Mouse (Mus musculus) right cerebral cortex, postnatal 36 days (tissue): ENCODE measurements around the gene Wfdc2.

Experiments used
- DNase-seq, 2 experiments: peaks; one replicate each; pipeline ENCODE4 v3.0.0; 2022; ENCODE audit warnings: low spot score in 2 of 2, mixed read lengths in 1 of 2

The Wfdc2 gene

DNA sequence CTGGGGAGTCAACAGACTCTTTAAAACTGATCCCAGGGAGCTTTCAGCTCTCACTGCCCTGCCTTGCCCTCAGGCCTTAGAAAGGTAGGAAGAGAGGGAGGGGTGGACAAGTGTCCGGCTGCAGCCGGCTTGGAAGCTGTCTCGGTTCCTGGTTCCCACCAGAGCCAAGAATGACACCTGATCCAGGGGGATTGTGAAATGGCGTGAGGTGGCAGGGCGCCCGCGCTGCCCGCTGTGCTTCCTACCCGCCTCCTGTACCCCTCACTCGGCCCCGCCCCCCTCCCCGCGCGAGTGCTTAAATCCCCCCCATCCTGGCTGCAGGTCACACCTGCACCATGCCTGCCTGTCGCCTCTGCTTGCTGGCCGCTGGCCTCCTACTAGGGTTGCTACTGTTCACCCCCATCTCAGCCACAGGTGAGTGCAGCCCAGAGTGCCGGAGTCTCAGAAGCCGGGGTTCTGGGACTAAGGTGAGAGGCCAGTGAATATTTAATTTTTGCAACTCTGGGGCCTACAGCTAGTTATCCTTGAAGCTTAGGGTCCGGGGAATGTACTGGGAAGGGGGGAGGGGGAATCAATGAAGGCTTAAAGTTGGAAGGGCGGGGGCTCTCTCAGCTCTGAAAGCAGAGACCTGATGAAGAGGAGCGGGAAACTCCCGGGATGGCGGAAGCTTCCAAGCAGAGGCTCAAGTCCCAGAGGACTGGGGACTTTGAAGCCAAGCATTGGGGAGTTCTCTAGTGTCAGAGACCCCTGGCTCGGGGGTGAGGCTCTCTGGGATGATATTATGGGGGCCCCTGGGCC lies at the start of gene Wfdc2:
TSS of gene Wfdc2 (plus strand) at position 23 of the 798 bp plus-strand sequence.
- no peak for DNase-seq

GRCm38 (mm10) chr2:164513389-164513788 lies 48.8 kb upstream of the Wfdc2 start:
- no peak for DNase-seq

- DNase-seq, result no peak
Observed at GRCm38 (mm10) chr2:164514916-164515315, 47.3 kb upstream of the Wfdc2 start.

GRCm38 (mm10) chr2:164515897-164516296 lies 46.3 kb upstream of the Wfdc2 start:
- no peak for DNase-seq

- no peak for DNase-seq
Observed at GRCm38 (mm10) chr2:164516592-164516991, 45.6 kb upstream of the Wfdc2 start.

DNA sequence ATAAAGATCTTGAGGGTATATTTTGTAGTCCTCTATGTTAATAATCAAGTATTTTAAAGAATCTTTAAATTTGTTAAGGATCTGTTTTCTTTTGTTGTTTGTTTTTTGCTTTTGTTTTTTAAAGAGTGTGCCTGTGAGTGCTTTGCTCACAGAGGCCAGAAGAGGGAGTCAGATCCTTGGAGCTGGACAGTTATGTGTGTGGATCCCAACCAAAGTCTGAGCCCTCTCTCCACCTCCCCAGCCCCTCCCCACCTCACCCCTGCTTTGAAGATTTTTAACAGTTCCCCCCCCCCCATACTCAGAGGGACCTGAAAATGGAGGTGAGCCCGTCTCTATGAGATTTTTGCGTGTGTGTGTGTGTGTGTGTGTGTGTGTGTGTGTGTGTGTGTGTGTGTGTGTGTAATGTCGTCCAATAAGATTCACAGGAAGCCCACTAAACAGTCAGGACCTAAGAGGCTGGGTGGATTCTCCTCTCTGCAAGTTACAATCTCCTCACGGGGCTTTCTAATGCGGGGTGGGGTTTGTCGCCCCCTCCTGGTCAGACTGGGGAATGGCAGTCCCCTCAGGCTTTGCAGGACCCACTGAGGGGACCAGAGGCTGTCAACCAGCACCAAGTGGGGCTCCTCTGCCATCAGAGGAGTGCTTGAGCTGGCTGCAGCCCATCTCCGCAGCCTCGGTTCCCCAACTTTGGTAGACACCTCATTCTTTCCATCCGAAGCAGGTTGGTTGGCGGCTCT lies 44.6 kb upstream of the Wfdc2 start:
- DNase-seq, result no peak

DNA sequence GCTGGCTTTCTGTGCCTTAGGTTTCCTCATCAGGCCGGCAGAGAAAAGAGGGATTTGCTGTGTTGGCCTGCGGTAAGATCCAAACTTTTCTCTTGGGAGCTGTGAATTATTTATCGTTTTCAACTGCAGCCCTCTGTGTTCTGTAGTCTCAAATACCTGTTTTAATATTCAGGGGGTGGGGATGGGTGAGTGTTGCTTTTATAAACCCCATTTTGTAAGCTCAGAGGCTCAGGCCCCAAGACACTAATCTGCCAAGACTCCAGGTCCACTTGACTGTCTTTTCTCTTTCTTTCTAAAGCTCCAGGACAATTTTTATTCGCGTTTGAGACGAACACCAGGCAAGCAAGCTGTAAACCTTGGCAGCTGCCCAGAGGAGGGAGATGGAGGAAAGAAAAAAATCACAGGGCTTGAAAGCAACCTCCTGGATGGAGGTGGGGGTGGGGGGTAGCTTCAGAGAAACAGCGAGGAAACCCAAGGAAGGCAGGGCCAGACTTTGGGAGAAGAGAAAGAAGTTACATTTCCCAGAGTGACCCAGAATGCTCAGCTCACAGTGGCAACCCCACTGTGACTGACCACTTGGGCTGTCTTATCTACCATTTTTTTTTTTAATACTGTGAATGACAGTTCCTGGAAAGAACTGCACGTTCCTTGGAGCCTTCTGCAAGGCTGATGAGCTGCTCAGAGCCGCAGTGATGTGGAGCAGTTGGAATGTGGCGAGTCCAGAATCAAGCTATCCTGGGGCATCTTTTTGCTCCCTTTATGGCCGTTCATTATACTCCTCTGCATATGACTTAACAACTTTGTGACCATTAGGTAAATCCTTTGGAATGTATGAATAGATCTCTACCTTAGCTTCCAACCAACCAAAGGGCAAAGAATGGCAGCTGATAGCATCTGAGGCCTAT lies 43.7 kb upstream of the Wfdc2 start:
- no peak for DNase-seq

DNA sequence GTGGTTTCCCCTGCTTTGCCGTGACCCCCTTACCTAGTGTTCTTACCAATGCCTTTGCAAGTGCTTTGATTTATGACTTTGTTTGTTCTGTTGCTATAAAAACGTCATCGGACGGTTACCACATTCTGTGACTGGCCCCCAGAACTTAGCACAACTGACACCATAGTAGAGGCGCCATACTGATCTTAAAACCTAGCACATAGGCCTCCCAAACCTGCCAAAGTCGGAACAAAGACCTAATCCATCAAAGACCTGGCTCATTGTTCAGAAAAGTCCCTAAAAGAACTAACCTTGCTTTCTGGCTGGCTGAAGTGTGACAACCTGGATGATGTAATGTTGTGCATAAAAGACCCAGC lies 43.1 kb upstream of the Wfdc2 start:
- no peak for DNase-seq

DNA sequence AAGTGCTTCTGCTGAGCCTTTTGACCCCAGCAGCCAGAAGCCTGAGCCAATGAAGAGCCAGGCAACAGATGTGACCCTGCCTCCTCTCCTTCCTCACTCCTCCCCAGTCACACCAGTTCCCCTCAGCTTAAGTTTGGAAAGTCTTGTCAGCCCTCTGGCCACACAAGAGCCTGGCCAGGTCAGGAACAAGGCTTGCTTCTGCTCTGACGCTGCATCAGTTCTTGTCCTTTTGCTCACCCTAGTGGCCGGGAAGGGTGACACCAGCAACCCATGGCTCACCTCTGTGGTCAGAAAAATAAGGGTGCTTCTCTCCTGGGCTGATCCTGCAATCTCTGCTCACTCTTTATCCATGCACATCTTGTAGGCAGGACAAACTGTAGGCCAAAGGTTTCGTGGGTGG lies 41.4 kb upstream of the Wfdc2 start:
- no peak for DNase-seq

DNA sequence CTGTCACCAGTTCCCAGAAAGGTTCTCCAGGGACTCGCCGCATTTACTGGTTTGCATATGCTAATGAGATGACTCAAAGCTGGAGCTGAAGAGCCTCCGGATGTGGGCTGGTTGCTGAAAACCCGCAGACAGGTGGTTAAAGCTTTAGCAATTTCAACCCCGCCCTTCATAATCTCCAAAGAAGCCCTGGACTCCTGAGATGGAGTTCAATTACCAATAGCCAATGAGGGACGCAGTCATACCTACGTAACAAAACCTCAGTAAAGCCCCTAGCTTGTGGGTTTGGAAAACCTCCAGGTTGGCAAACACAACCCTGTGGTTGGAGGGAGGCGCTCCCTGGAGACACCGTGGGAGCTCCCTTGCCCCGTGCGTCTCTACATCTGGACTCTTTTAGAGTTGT lies 40.4 kb upstream of the Wfdc2 start:
- DNase-seq, result peak in 1 of 2 experiments; percentile 32

- DNase-seq, result no peak
Observed at GRCm38 (mm10) chr2:164522280-164522679, 39.9 kb upstream of the Wfdc2 start.

GRCm38 (mm10) chr2:164523301-164523773 lies 38.9 kb upstream of the Wfdc2 start:
- DNase-seq, result no peak

- DNase-seq, result no peak
Observed at GRCm38 (mm10) chr2:164528557-164528956, 33.7 kb upstream of the Wfdc2 start.

GRCm38 (mm10) chr2:164531169-164531568 lies 31.0 kb upstream of the Wfdc2 start:
- peak; percentile 46 to 66 for DNase-seq

DNA sequence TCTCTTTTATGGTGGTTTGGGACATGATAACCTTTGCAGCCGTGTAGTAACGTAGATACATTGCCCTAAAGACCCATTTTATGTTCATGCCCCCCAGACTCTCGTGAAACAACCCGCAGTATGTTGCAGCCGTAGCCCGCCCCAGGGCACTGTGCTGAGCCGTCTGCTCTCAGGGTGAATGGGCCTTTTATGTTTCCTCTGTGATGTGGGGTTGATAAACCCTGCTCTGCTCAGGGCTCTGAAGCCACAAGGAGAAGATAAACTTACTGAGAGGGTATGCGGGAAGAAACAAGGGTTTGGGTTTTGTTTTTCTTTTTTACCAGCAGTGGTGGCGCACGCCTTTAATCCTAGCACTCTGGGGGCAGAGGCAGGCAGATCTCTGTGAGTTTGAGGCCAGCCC lies 27.9 kb upstream of the Wfdc2 start:
- DNase-seq, result no peak

DNA sequence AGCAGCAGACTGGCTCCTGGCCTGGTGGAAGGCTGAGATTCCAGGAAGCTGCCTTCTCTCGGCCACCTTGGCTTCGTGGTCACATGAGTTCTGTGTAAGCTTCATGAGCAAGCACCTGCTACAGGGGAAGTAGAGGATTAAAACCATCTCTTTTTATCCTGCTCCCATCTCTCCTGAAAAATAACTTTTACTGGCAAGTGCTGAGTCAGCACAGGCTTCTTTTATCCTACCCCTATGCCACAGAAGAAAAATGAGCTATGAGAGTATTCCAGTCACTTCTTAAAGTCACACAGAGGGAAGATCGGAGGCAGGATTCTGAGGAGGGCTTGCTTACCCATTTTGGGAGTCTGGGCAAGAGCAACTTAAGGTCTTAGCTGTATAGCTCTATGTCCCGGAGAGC lies 25.2 kb upstream of the Wfdc2 start:
- no peak for DNase-seq

- DNase-seq, result no peak
Observed at GRCm38 (mm10) chr2:164540652-164541427, 21.4 kb upstream of the Wfdc2 start.

DNA sequence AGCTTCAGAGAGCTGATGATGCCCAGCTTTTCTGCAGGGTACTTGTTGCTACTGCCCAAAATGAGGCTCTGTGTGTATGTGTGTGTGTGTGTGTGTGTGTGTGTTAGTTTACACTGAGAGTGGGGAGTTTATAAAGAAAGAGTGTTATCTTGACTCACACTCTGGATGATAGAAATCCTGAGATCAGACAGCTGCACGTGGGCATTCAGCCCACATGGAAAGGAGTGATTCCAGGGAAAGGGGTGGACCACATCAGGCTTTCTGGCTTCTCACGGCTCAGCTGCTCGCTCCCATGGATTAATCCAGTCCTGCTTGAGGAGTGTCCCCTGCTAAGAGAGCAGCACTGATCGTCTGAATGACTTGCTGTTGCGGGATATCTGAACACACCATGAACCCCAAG lies 20.1 kb upstream of the Wfdc2 start:
- peak; percentile 70 to 83 for DNase-seq

- DNase-seq, result no peak
Observed at GRCm38 (mm10) chr2:164542598-164542997, 19.6 kb upstream of the Wfdc2 start.

- no peak for DNase-seq
Observed at GRCm38 (mm10) chr2:164543745-164544144, 18.5 kb upstream of the Wfdc2 start.

- DNase-seq, result no peak
Observed at GRCm38 (mm10) chr2:164544454-164545097, 17.6 kb upstream of the Wfdc2 start.
